Mouse (Mus musculus): ENCODE data around the gene Vstm5.
"Not testable (repeated sequence)": the region's sequence is repeated elsewhere in the genome, so short reads cannot be mapped to it uniquely, and the experiment has no call there.

Gene Vstm5

DNA sequence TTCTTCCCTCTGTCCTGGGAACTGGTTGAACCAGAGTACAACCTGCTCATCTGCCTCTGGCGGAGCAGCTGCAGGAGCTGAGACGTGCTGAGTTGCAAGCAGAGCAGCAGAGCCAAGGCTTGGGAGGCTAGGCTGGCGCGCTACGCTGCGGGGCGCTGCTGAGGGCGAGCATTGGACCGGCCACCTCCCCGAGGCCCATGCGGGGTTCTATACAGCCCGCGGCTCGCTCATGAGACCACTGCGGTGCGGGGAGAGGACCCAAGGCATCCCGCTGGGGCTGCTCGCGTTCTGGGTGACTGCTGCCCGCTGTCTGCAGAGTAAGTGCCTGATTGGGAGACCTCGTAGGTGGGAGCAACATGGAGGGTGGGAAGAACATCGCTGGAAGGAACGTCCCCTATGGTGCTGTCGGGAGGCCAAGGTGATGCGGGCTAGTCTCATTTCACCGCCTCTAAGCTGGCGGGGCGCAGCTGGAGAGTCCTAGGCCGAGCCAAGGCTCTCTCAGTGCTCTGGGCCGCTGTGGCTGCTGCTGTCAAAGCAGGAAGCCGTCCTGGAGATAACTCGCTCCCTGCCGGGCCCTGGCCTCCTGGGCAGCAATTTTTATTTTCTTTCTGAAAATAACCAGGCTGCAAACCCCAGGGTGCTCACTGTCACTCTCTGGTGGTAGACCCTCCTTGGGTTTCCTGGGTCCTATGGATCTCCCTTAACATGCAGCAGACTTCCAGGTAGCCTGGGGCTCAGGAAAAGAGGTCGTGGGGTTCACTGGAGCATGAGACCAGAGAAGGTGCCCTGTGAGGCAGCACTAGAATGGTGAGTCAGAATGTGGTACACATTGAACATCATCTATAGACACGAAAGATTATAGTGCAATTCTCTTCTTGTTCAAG, at the start of gene Vstm5:
Vstm5 (plus strand) TSS at position 4 of the 884 bp plus-strand sequence.
- DNase-seq (ENCODE audit: low spot score in 2 of 2), result no peak

DNA sequence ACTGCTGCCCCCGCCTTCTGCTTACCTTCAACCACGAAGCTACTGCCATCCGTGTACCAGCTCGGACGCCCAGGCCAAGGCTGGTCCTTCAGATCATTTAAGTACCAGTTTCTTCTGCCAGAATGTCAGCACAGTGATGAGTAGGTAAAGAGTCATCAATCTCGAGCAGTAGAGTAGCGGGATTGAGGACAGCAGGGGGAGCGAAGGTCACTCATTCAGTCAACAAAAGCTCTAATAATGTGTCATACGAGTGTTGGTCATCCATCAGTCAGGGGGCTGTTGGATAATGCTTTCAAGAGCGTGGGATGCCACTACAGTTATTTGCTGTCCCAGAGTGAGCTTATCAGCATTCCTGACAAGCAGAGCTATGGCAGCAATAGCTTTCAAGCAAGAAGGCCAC, 44.0 kb upstream of the Vstm5 start:
- DNase-seq (ENCODE audit: low spot score in 2 of 2), result not testable (repeated sequence)

DNA sequence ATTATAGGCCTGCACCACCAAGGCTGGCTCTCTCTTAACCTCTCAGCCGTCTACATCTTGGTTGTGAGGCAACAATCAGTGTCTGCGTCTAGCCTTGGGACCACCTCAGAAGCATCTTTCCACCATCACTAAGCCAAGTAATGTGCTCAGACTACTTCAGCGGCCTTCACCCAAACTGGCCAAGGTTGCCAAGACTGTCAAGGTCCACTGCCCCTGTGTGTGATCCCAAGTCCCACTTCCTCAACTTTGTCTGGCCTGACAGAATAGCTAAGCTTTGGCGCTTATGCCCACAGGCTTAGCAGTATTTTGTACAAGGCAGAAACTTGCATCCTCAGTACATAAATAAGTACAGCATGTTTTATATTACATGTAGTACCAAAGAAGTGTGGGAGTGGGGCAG, 32.2 kb upstream of the Vstm5 start:
- no peak for DNase-seq (ENCODE audit: low spot score in 2 of 2)

DNA sequence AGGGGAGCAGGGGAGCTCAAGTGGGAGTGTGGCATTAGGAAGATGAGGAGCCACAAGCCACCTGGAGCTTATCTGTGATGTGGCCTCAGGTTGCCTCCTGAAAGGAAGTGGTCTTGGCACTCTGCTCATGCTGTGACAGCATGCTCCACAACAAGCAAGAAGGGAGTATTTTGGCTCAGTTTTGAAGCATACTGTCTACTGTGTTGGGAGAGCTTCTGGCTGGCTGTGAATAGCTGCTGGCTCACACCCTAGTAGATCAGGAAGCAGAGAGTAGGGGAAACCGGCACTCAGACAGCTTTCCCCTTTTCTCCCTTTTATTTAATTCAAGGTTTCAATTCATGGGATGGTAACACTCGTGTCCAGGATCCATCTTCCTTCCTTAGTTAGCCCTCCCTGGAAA, 29.5 kb upstream of the Vstm5 start:
- DNase-seq (ENCODE audit: low spot score in 2 of 2), result no peak

DNA sequence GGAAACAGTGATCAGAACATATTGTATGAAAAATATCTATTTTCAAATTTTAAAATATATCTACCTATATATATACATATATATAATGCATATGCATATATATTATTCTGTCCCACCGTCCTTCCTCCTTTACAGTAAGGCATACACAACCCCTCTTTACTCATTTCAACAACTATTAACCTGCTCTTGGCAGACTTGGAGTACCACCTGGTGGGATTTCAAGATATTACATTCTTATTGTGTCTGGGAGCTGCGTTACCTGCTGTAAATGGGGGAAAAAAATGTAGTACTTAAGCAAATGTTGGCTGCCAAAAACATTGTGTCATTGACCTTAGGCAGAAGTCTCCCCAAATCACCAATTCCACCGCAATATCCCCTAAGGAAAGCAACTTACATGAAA, 27.0 kb upstream of the Vstm5 start:
- DNase-seq (ENCODE audit: low spot score in 2 of 2), result no peak

DNA sequence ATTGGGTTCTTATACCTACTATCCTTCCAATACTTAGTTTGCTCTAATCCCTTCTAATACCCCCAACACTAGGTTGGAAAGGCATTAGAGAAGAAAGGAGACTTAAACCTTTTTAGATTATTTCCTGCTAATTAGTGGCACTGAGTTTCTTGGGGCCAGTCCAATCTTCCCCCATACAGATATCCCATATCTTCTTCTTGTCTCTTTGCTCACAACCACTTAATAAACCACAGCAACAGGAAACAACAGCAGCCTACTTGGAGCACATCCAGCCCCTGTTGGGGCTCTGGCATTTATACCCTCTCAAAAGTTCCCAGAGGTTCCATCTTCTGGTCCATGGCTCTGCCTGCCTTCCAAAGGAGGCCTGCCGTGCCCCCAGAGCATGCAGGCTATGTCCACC, 25.1 kb upstream of the Vstm5 start:
- DNase-seq (ENCODE audit: low spot score in 2 of 2), result no peak

DNA sequence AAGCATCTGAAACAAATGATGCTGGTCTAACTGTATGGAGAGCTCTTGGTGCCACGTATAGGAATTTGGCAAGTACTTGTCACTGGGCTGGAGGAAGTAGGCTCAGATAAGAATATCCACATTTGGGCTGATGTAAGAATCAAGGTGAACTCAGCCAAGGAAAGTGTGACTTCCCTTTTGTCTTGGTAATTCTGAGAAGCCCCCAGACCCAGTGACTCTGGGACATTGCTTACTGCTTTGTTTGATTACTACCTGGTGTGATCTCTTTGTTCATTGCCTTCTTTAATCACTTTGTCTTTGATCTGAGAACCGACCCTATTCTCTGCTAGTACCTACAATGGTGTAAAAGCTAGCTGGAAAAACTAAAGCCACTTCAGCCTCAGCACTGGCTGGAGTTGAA, 13.9 kb upstream of the Vstm5 start:
- DNase-seq (ENCODE audit: low spot score in 2 of 2), result no peak

DNA sequence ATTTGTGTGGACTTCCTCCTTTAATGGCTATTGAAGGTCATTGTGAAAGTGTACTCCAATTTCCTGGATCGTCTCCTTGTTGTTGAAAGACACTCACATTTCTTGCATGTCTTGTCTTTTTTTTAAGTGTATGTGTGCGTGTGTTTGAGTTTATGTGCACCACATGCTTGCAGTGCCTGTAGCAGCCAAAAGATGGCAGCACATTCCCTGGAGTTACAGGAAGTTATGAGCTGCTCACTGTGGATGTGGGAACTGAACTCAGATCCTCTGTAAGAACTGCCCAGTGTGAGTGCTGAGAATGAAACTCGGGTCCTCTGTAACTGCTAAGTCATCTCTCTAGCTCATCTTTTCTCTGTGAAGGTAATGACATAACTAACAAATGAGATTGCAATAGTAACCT, 6.4 kb upstream of the Vstm5 start:
- peak in 1 of 2 experiments; percentile 43 for DNase-seq (ENCODE audit: low spot score in 2 of 2)

DNA sequence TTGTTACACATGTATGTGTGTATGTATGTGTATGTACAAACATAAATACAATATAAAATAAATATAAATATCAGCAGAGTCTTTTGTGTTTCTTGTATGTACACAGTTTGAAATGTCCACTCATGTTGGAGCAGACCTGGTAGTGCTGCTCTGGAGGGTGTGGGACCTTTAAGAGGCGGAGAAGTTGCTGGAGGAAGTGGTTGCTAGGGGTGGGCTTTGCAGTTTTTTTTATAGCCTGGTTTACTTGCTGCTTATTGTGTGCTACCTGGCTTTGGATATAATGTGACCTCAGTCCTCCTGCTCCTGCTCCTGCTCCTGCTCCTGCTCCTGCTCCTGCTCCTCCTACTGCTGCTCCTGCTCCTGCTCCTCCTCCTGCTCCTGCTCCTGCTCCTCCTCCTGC, 5.2 kb upstream of the Vstm5 start:
- peak in 1 of 2 experiments; percentile 30 for DNase-seq (ENCODE audit: low spot score in 2 of 2)

DNA sequence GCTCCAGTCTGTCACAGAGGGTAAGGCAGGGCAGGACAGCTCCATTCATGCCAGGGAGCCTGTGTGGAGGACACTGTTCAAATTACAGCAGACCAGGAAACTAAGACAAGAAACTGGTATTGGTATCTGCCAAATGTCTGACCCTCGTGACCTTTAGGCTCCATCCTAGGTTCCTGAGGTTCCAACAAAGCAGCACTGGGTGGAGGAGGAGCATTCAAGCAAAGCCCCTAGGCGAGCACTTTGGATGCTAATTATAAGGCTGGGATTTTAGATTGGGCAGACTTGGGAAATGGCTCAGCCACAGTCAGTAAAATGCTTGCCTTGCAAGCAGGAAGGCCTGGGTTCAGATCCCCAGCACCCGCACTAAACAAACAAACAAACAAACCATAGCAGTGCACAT, 2.9 kb upstream of the Vstm5 start:
- peak in 1 of 2 experiments; percentile 41 for DNase-seq (ENCODE audit: low spot score in 2 of 2)

DNA sequence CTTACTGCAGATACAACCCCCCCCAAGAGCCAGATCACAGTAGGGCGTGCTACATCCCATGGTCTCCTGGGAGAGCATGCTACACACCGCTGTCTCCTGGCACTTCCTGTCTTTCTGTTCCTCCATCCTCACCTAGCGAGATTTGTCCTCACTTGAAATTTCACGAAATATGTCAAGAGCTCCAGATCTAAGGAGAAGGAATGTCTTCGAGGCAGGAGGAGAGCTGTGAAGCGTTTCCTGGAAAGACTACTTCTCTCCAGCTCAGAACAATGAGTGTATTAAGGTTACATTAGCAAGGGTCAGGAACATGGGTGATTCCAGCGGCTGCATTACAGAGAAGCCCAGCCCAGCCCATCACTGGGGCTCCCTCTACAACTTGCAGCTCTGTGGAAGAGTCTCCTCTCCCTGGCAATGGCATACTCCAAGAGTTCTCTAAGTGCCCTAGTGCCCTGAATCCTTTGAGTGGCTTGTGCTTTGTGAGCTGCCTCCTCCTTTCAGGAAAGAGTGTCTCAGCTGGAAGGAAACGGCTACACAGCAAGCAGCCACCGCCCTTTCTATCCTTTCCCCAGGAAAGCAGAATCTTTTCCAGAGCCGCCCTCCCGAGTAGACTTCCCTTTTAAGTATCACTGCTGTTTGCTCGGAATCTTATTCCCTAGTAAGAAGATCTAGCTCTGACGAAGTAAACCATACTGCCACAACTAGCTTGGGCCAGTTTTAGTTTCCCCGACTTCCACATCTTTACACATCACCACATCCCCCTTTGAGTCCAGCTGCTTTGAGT, 1.1 kb upstream of the Vstm5 start:
- peak in 1 of 2 experiments; percentile 40 for DNase-seq (ENCODE audit: low spot score in 2 of 2)

DNA sequence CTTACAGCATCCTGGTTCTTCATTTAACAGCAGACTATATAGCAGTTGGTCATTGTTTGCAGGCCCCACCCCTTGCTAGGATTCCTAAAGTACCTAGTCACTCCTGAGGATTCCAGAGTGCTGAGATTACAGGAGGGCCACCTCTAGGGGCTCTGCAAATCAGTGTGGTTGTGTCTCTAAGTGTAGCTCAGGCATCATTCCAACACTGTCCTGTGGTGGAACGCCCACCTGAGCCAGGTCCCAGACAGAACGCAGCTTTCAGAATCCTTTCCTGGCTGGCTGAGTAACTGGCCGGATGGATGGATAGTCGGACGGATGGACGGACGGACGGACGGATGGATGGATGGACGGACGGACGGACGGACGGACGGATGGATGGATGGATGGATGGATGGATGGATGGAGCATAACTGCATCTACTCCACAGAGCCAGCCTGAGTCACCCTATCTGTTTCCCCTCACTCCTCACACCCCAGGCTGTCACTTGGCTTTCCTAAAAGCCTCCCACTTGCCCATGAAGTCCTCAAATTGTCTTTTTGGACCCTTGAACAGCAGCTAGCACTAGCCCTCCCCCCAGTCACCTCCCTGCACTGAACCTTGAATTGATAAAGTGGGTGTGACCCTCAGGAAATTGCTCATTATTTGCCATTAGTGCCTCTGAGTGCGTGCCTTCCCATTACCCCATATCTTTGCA, 401 bp upstream of the Vstm5 start:
- no peak for DNase-seq (ENCODE audit: low spot score in 2 of 2)

DNA sequence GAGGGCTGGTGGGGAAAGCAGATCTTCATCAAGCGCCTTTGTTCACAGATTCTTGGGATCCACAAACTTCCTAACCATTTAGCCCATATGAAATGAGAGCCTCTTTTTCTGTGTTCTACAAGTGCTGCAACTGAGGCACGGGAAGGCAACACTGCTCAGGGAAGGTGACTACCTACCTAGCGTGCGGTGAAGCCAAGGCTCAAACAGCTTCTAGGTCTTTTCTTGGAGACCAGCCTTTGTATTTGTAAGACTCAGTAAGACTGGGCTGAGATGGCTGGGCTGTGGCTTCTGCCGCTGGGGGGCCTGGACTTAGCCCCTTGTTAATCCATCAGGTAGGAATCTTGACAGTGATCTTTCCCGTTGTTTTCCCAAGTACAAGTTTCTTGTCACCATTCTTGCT, 1.2 kb downstream of the Vstm5 start:
- DNase-seq (ENCODE audit: low spot score in 2 of 2), result no peak

DNA sequence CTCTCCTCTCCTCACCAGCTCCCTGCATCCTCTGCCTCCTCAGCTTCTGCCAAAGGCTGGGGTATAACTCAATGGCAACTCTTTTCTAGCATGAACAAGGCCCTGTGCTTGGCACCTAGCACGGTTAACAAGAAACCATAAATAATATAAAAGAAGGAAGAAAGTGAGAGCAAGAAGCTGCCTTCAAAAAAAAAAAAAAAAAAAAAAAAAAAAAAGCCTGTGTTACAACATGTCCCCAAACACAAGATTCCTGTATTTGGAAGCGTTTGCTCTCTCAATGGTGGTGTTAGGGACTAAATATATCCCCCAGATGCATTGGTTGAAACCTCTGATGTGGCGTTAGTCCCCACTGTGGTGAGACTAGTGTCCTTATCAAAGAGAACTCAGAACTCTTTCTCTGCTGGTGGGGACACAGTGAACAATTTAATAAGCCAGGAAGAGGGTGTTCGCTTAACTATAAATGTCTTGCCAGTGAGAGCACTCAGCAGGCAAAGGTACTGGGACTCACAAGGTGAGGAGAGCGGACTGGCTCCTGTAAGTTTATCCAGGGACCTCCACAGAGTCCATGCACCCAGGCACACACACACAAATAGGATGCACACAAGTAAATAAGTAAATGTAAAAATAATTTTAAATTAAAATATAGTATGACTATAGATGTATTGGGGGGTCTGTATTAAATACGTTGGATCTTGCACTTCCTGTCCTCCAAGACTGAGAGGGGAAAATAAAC, 2.2 kb downstream of the Vstm5 start:
- no peak for DNase-seq (ENCODE audit: low spot score in 2 of 2)

DNA sequence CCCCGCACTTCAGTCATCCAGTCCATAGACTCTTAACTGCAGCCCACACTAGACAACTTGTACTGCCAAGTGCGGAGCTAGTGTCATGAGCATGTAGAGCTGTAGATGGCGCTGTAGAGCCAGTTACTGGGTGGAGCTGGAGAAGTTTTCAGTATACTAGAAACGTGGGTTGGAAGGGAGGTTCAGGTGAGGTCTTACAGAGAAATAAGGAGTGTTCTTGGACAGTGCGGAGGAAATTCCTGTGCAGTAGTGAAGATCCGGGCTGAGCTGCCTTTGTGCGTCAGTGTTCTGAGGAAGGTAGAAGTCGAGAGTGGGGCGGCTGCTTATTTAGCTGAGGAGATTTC, 2.7 kb downstream of the Vstm5 start:
- DNase-seq (ENCODE audit: low spot score in 2 of 2), result peak; percentile 47 to 74

DNA sequence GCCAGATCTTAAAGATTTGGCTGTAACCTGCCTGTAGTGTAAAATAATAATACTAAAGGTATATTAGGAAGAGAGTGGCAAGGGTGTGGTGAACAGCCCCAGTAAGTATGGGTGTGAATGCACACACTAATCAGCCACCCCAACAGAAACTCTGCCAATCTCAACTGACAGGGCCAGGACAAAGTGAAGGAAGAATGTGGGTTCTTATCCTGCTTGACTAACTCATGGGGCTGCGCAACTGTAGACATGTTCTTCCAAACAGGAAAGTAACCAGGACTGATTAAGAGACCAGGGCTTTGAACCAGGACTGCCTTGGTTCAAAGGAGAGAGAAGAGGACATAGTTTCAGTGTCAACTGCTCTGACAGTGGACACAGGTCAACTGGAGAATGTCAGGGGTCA, 3.3 kb downstream of the Vstm5 start:
- DNase-seq (ENCODE audit: low spot score in 2 of 2), result no peak

DNA sequence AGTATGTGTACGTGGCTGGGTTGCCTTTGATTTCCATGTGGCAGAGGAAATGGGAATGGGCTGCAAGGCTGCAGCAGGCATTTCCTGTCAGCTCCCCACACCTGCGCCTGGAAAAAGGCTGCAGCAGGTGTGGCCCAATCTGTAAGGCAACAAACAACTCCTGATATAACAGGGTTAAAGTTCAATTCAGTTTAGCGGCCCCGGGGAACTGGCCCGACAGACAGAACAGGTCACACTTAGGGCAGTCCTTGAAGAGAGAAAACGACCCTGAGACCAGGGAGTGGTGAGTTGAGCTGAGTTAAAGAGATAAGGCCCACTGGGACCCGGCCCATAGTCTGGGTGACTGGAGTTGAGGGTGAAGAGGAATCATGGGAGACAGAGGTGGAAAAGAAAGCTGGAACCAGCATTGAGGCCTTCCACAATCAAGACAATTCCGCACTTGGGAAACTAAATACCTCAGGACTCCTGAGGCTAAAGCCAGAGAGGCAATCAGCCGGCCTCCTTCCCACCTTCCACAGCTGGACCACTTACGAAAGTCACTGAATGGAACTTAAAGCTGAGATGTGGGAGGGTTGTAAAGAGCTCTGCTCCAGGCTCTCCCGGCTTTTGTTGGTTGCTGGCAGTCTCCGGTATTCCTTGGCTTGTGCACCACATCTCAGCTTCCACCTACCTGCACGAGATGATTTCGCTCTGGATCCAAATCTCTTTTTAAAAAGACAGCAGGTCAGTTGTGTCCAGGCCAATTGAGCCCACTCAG, 6.7 kb downstream of the Vstm5 start:
- no peak for DNase-seq (ENCODE audit: low spot score in 2 of 2)

DNA sequence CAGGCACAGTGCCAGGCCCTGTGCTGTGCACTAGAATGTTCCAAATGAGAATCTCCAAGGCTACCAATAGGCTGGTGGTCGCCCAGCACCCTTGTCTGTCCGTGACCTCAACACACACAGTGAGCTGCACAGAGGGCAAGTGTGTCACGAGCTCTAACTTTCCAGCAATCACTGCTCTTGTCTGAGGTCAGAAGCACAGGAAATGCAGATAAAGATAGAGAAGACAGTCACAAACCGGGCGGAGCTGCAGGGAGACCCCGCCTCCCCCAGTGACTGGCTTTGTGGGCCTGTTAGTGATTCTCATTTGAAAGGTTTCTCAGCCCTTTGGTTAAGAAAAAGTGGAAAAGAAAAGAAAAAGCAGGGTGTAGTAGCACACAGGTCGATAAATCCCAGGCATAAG, 11.5 kb downstream of the Vstm5 start:
- DNase-seq (ENCODE audit: low spot score in 2 of 2), result no peak

DNA sequence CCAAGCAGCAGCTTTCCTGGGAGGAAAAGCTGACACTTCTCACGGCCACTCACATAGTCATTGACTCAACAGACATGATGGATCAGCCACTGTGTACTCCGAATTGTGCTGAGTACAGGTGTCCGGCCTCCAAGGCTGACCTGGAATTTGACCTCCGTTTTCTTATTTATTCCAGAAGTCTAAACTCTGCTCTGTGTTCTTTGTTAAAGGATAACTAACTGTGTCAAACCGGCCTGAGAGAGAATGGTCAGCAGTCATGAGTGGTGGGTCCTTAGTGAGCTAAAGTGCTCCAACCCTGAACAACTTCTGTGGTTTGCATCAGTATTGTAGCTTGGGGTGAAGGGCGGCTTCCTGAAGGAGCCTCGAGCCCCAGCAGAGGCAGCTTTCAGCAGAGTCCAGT, 13.4 kb downstream of the Vstm5 start:
- DNase-seq (ENCODE audit: low spot score in 2 of 2), result no peak

DNA sequence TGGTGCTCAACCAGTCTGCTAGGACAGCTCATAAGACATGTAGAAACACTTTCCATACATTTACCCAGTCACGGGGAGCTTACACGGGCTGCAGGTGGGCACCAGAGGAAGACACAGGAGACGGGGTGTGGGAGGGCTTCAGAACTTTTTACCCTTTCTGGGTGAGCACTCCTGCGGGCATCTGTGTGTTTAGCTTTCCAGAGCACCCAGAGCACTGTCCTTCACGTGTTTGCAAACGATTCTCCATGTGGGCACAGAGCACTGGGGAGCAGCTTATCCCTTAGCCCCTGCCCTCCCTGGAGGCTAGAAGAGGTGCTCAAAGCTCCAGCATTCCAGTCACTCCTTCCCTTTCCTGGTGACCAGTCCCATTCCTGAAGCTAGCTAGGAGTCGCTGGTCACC, 15.7 kb downstream of the Vstm5 start:
- no peak for DNase-seq (ENCODE audit: low spot score in 2 of 2)

DNA sequence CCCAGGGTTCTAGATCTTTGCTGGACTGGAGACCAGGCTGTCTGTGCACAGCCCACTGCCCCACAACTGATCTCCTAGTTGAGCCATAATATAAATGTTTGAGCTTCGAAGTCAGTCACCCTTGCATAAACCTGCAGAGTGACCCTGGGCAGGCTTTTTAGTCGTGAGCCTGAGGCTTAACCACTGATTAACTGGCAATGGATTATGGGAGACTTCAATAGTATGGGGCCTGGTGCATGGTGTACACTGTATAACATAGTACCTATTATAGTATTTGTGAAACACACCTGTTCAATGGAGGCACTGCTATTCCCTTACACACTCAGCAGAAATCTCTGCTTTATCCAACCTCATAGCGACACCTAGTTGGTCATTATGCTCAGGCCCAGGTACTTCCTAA, 17.4 kb downstream of the Vstm5 start:
- DNase-seq (ENCODE audit: low spot score in 2 of 2), result no peak

Data from spleen, postnatal 4 days (tissue).